ENCODE assay signal across 21 mouse cellular contexts in the genomic region with DNA sequence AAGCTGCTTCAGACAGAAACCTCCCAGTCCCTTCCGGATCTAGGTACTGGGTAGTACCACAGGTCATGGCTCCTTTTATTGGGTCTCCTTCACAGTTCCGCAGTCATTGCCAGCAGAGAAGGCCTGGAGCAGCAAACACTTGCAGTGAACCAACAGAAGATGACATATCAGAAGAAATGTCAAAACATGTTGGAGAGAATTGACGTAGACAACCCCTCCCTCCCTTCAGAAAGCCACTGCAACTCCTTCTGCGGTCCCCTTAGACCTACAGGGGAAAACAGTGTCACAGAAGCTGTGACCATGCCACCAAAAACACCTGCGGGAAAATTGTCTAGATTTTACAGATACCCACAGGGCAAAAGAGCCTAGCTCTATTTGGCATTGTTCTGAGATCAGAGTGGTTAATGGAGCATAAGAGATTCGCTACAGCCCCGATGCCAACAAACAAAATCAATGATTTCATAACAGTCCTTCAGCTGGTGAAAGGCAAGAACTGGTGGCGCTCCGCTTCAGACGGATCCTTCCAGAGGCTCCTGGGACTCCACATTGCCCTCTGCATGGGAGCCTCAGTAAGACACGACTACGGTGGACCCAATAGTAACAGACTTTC. TPM values are rescaled to one million over a fixed set of nuclear protein-coding genes. Genes with fewer than 3 reads are reported as not detected.
"Had no signal": no experiment of that assay in that cellular context is flagged by ENCODE, and none has a peak within 500 bp of the region (broad histone marks: within the 10 kb centered on the region; RNA-seq: fewer than 3 reads in every experiment).

A gene (minus strand): TSS at position 51 of the 610 bp plus-strand sequence.

- DNase-seq: gastrocnemius, postnatal 14 days; gastrocnemius, postnatal 36 days; heart, adult 18-20 months; heart, postnatal 10 days; heart, postnatal 36 days; kidney, adult 18-20 months; kidney, adult 8-10 months; kidney, postnatal 10 days; kidney, postnatal 25 days; kidney, postnatal 4 days; liver, embryonic 13.5 days had no signal

RNA-seq across cellular contexts. Expression of the gene that starts here (rescaled TPM):
- total RNA-seq: gastrocnemius, adult 18-20 months; gastrocnemius, adult 8-10 months; gastrocnemius, postnatal 14 days; gastrocnemius, postnatal 36 days; heart, adult 18-20 months; heart, adult 8-10 months; heart, postnatal 10 days; heart, postnatal 36 days; hematopoietic stem cell, adult 5-6 weeks; layer of hippocampus, adult 2 months; layer of hippocampus, postnatal 10 days; layer of hippocampus, postnatal 25 days; left cerebral cortex, adult 2 months; left cerebral cortex, postnatal 14 days; left cerebral cortex, postnatal 36 days had no signal
